Mouse (Mus musculus): ENCODE data around the gene Klk6. TPM values are rescaled to one million over a fixed set of nuclear protein-coding genes. Genes with fewer than 3 reads are reported as not detected.

Gene Klk6
- polyA plus RNA-seq, 1 experiment from 2014 or later = not detected

DNA sequence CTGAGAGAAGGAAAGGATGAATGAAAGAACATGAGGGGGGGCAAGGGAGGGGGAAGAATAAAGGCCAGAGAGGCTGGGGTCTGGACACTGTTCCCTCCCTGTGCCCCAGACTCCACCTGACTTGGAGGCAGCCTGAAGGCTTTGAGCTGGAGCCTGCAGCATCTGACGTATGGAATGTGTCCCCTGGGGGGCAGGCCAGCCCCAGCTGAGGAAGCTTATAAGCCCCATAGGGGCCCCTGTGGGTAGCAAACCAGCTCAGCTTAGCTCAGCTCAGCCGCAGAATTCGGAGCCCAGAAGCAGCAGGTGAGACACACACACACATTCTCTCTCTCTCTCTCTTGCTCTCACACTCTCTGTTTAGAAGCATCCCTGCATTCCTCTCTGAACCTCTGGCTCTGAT is 56.6 kb downstream of the Klk6 start, which contains the start of gene Klk4:
Gene Klk4 (plus strand): TSS at position 249 of the 400 bp plus-strand sequence.
- no peaks in the 10 kb centered on the region for H3K27me3 ChIP-seq (replicated peaks; ENCODE audit: control insufficient read depth, insufficient read depth, low read length)
- H3K4me3 ChIP-seq (ENCODE audit: low read depth, low read length) = no peak within 1 kb of the TSS
- H3K27ac ChIP-seq (ENCODE audit: low read depth, low read length) = no peak within 1 kb of the TSS
- TF ChIP-seq CTCF (IDR thresholded peaks at IDR 0.05; ENCODE audit: low read depth) = no peak
- H3K36me3 ChIP-seq (ENCODE audit: control insufficient read depth, insufficient read depth) = no peaks in the 10 kb centered on the region
- no peak for ATAC-seq
- H3K9me3 ChIP-seq (ENCODE audit: control insufficient read depth) = no peaks in the 10 kb centered on the region
- H3K4me2 ChIP-seq (replicated peaks; ENCODE audit: low read depth) = no peak within 1 kb of the TSS
- H3K9ac ChIP-seq (ENCODE audit: low read depth, low read length) = no peak within 1 kb of the TSS
- WGBS = 23% methylated on average over 3 of the region's 3 CpGs
- no peaks in the 10 kb centered on the region for H3K4me1 ChIP-seq (replicated peaks; ENCODE audit: control insufficient read depth, insufficient read depth, low read length)

Other genes with a start within 250 kb of the Klk6 start
- 3.5 and 3.6 TPM in 2 replicates for gene Zfp719, start 244.9 kb upstream of the Klk6 start, polyA plus RNA-seq (2015; fragmentation: Nextera tagmentation; extraction: Ambion mirVana)
- gene Zfp819, start 217.3 kb upstream of the Klk6 start, polyA plus RNA-seq (2015; fragmentation: Nextera tagmentation; extraction: Ambion mirVana) = not detected in 2 replicates
- 59.7 and 68.3 TPM in 2 replicates for gene Ceacam18, start 189.8 kb upstream of the Klk6 start, polyA plus RNA-seq (2015; fragmentation: Nextera tagmentation; extraction: Ambion mirVana)
- gene Siglece, start 164.3 kb upstream of the Klk6 start, polyA plus RNA-seq (2015; fragmentation: Nextera tagmentation; extraction: Ambion mirVana) = 0.50 and 0.64 TPM in 2 replicates
- 5.2 and 5.8 TPM in 2 replicates for gene Ctu1, start 152.5 kb upstream of the Klk6 start, polyA plus RNA-seq (2015; fragmentation: Nextera tagmentation; extraction: Ambion mirVana)
- 0.09 and 0.12 TPM in 2 replicates for gene Klk14, start 134.1 kb upstream of the Klk6 start, polyA plus RNA-seq (2015; fragmentation: Nextera tagmentation; extraction: Ambion mirVana)
- gene Klk13, start 111.9 kb upstream of the Klk6 start, polyA plus RNA-seq (2015; fragmentation: Nextera tagmentation; extraction: Ambion mirVana) = 0.12 TPM in 1 of 2 replicates, not detected in the other
- gene Klk12, start 55.6 kb upstream of the Klk6 start, polyA plus RNA-seq (2015; fragmentation: Nextera tagmentation; extraction: Ambion mirVana) = not detected in 2 replicates
- gene Klk11, start 49.9 kb upstream of the Klk6 start, polyA plus RNA-seq (2015; fragmentation: Nextera tagmentation; extraction: Ambion mirVana) = 0.21 TPM in 1 of 2 replicates, not detected in the other
- 0.33 TPM in 1 of 2 replicates, not detected in the other for gene Klk10, start 43.5 kb upstream of the Klk6 start, polyA plus RNA-seq (2015; fragmentation: Nextera tagmentation; extraction: Ambion mirVana)
- gene Klk9, start 32.6 kb upstream of the Klk6 start, polyA plus RNA-seq (2015; fragmentation: Nextera tagmentation; extraction: Ambion mirVana) = not detected in 2 replicates
- 3.0 and 3.5 TPM in 2 replicates for gene Klk8, start 26.9 kb upstream of the Klk6 start, polyA plus RNA-seq (2015; fragmentation: Nextera tagmentation; extraction: Ambion mirVana)
- not detected in 2 replicates for gene Klk7, start 13.2 kb upstream of the Klk6 start, polyA plus RNA-seq (2015; fragmentation: Nextera tagmentation; extraction: Ambion mirVana)
- not detected in 2 replicates for gene Klk5, start 17.5 kb downstream of the Klk6 start, polyA plus RNA-seq (2015; fragmentation: Nextera tagmentation; extraction: Ambion mirVana)
- gene Klk4, start 56.7 kb downstream of the Klk6 start, polyA plus RNA-seq (2015; fragmentation: Nextera tagmentation; extraction: Ambion mirVana) = not detected in 2 replicates
- gene Klk15, start 109.2 kb downstream of the Klk6 start, polyA plus RNA-seq (2015; fragmentation: Nextera tagmentation; extraction: Ambion mirVana) = not detected in 2 replicates
- gene Klk1b8, start 126.2 kb downstream of the Klk6 start, polyA plus RNA-seq (2015; fragmentation: Nextera tagmentation; extraction: Ambion mirVana) = not detected in 2 replicates
- gene Klk1b1, start 142.3 kb downstream of the Klk6 start, polyA plus RNA-seq (2015; fragmentation: Nextera tagmentation; extraction: Ambion mirVana) = not detected in 2 replicates
- gene Klk1b9, start 151.6 kb downstream of the Klk6 start, polyA plus RNA-seq (2015; fragmentation: Nextera tagmentation; extraction: Ambion mirVana) = not detected in 2 replicates
- not detected in 2 replicates for gene Klk1b11, start 171.4 kb downstream of the Klk6 start, polyA plus RNA-seq (2015; fragmentation: Nextera tagmentation; extraction: Ambion mirVana)
- gene Klk1b26, start 187.7 kb downstream of the Klk6 start, polyA plus RNA-seq (2015; fragmentation: Nextera tagmentation; extraction: Ambion mirVana) = not detected in 2 replicates
- gene Klk1b27, start 227.8 kb downstream of the Klk6 start, polyA plus RNA-seq (2015; fragmentation: Nextera tagmentation; extraction: Ambion mirVana) = not detected in 2 replicates